Mouse (Mus musculus) megakaryocyte, embryonic 14.5 days (primary cell): Measurements from ENCODE around the gene L3mbtl2.

Experiments
- FLI1 ChIP-seq: IDR thresholded peaks from 2 replicates; pipeline ENCODE4 v1.6.1; 2012; ENCODE audit warnings: low read length, inconsistent platforms, mixed read lengths
- GATA1 ChIP-seq: IDR thresholded peaks from 3 replicates; pipeline ENCODE4 v1.6.1; 2012; ENCODE audit warnings: mixed read lengths, low read length, inconsistent platforms, borderline replicate concordance

- TF ChIP-seq GATA1 (no peak), FLI1 (no peak)
Measured at GRCm38 (mm10) chr15:81676637-81677036, 12.9 kb downstream of the L3mbtl2 start.
